Mouse (Mus musculus) spleen, postnatal 36 days (tissue): ENCODE measurements around the gene Unc45b.
A peak's percentile ranks its signal among the peaks of the same experiment; 100 is the strongest.
"Not testable (repeated sequence)": the region's sequence is repeated elsewhere in the genome, so short reads cannot be mapped to it uniquely, and the experiment has no call there.

Experiments
- DNase-seq, 2 experiments: peaks; one replicate each; pipeline ENCODE4 v3.0.0; 2022; ENCODE audit warnings: low spot score in 2 of 2, mixed read lengths in 1 of 2

Gene Unc45b

DNA sequence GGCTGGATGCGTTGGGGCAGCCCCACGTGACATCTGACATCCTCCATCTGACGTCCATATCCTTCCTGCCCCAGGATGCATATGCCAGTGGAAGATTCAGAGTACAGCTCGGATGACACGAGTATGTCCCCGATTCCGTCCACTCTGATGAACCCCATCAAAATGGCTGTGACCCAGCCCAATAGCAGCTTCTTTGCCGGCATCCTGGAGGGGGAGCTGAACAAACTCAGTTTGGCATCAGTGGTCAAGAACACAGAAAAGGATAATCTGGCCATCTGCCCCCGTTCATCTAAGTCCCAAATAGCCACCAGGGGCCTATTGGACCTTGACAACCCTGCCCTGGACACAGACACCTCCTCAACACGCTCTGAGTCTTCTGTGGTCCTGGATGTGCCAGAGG lies 12.9 kb upstream of the Unc45b start:
- no peak for DNase-seq

DNA sequence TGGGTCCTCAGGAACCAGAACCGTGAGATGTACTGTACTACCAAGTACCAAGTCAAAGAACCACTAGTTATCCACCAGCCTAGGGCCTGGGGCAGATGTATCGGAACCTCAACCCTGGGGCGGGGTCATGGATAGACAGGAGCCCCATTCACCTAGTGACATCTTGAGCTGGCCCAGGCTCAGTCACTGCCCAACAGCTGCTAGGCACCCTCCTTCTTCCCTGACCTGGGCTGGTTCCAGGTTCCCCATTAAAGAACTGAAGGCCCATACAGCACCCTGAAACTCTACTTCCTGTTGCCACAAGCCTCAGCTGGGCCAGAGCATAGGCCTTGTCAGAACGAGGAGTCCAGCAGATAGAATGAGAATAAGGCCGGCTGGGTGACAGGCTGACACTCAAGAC lies 10.6 kb upstream of the Unc45b start:
- DNase-seq: no peak

DNA sequence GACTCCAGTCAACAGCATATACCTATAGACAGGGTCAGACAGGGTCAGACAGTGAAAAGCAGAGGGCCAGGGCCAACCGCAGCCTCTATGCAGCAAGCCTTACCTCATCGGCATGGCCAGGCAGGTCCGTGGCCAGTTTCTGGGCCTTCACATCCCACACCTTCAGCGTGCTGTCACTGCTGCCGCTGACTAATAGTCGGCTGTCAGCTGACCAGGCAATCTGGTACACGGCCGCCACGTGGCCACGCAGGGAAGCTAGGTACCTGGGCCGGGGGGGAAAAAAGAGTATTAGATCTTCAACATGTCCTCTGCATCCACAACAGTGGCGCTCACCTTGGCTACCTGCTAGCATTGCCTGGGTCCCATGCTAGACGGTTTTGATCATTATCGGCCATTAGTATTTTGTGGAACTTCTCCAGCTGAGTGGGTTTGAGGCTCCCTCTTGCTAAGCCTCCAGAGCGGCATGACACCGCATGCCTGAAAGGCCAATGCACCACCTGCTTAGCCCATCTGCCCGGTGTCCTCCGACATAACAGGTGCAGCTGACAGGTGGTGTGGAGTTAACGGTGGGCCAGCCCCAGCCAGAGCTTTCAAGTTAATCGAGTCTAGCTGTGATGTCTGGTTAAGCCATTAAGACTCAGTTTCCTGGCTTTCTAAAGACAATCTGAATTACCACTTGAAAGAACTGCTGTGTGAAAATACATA lies 8.6 kb upstream of the Unc45b start:
- no peak for DNase-seq

- DNase-seq: no peak
Observed at GRCm38 (mm10) chr11:82904952-82905351, 5.4 kb upstream of the Unc45b start.

DNA sequence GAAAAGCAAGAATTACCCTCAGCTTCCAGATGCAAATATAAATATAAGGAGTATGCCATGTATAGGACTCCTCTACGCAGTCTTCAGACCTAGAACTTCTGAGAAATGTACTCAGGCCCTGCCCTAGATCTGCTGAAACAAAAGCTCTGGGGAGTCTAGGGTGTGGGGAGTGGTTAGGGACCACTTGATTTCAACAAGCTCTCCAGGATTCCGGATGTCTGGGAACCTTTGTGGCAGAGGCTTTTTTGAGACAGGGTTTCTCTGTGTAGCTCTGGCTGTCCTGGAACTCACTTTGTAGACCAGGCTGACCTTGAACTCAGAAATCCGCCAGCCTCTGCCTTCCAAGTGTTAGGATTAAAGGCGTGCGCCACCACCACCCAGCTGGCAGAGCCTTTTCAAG lies 4.5 kb upstream of the Unc45b start:
- no peak for DNase-seq

GRCm38 (mm10) chr11:82907651-82908607 lies 2.4 kb upstream of the Unc45b start, which contains the start of gene Nle1:
Nle1 (minus strand) TSS chr11:82908411.
- DNase-seq: peak; percentile 87 to 91

DNA sequence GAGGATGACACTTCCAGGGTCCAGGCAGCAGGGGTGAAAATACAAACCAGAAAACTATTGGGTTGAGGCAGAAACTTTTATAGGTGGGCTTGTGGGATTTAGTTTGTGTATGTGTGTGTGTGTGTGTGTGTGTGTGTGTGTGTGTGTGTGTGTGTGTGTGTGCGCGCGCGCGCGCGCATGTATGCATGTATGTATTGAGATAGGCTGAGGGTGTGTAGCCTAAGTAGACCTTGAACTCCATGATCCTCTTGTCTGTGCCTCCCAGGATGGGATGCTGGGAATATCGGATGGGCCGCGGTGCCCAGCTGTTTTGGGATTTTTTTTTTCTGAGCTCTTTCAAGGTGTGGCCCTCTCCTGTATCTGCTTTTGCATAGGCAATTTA lies 1.8 kb upstream of the Unc45b start:
- DNase-seq: no peak

GRCm38 (mm10) chr11:82910679-82911389 lies 484 bp downstream of the Unc45b start:
- no peak for DNase-seq

GRCm38 (mm10) chr11:82914711-82915352 lies 4.5 kb downstream of the Unc45b start:
- peak; percentile 38 to 50 for DNase-seq

- no peak for DNase-seq
Observed at GRCm38 (mm10) chr11:82920768-82921167, 10.4 kb downstream of the Unc45b start.

DNA sequence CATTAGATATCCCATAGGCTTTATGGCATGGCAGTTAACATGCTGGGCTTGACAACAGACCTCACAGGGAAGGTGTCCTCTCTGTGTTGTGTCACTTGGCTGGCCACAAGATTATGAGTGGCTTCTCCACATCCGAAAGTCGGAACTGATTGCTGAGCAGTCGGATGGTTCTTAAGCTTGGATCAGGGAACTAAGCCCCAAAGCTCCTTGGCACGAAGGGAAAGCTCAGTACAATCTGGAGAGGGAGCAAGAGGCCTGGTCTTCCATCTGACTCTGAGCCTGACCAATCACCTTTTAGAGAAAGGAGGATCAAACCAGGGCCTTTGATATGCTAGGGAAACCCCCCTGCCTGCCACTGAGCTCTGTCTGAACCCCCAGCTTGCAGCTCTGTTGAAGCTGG lies 11.3 kb downstream of the Unc45b start:
- DNase-seq: no peak

DNA sequence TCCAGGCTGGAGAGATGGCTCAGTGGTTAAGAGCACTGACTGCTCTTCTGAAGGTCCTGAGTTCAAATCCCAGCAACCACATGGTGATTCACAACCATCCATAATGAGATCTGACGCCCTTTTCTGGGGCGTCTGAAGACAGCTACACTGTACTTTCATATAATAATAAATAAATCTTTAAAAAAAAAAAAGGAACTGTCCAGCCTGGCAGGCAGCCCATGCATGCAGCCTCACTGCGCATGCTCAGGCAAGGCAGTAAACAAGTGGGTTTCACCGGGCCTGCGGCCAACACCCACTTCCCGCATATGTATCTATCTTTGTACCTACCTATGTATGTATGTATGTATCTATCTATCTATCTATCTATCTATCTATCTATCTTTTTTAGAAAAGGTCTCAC lies 13.6 kb downstream of the Unc45b start:
- not testable (repeated sequence) for DNase-seq

DNA sequence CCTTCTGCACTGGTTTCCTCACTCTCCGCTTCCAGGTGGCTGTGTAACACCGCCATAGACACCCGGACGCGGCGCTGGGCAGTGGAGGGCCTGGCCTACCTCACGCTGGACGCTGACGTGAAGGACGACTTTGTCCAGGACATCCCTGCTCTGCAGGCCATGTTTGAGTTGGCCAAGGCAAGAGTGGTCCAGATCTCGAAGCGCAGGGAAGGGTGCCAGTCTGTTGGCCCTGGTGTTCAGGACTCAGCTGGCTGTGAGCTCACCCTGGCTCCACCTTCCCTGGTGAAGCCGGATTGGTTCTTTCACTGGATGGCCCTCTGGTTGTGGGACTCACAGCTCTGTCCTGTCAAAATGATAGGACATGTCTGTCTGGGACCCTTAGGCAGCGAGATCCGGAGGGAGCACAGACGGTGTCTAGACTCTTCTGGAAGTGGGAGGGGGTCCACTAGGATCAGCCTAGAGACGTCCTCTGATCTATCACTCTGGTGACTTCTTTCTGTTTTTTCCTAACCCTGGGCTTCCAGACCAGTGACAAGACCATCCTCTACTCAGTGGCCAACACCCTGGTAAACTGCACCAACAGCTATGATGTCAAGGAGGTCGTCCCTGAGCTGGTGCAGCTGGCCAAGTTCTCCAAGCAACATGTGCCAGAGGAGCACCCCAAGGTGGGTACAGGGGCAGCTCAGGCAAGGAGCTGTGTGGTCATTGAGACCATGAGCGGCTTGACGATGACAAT lies 18.7 kb downstream of the Unc45b start:
- DNase-seq: no peak

DNA sequence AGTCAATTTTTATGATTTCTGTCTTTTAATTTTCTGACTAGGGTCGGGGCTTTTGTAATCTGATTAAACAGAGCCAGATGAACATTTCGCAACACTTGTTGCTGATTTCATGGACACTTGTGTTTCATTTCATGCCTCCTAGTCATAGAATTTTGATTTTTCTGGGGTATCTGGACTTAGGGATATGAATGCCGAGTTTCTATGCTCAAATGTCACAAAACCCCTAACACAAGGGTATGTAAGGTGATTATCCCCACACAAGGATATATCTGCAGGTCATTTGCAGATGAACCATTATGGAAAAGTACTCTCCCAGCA lies 19.2 kb downstream of the Unc45b start:
- no peak for DNase-seq

- not testable (repeated sequence) for DNase-seq
Observed at GRCm38 (mm10) chr11:82930391-82930955, 20.1 kb downstream of the Unc45b start.

GRCm38 (mm10) chr11:82931161-82931560 lies 20.8 kb downstream of the Unc45b start:
- not testable (repeated sequence) for DNase-seq

DNA sequence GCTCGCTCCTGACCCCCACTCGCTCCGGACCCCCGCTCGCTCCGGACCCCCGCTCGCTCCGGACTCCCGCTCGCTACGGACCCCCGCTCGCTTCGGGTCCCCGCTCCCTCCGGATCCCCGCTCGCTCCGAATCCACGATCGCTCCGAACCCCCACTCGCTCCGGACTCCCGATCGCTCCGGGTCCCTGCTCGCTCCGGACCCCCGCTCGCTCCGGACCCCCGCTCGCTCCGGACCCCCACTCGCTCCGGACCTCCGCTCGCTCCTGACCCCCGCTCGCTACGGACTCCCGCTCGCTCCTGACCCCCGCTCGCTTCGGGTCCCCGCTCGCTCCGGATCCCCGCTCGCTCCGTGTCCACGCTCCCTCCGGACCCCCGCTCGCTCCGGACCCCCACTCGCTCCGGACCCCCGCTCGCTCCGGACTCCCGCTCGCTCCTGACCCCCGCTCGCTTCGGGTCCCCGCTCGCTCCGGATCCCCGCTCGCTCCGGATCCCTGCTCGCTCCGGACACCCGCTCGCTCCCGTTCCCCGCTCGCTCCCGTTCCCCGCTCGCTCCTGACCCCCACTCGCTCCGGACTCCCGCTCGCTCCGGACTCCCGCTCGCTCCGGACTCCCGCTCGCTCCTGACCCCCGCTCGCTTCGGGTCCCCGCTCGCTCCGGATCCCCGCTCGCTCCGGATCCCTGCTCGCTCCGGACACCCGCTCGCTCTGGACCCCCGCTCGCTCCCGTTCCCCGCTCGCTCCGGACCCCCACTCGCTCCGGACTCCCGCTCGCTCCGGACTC lies 21.5 kb downstream of the Unc45b start:
- DNase-seq: not testable (repeated sequence)

GRCm38 (mm10) chr11:82933186-82933585 lies 22.8 kb downstream of the Unc45b start:
- no peak for DNase-seq

DNA sequence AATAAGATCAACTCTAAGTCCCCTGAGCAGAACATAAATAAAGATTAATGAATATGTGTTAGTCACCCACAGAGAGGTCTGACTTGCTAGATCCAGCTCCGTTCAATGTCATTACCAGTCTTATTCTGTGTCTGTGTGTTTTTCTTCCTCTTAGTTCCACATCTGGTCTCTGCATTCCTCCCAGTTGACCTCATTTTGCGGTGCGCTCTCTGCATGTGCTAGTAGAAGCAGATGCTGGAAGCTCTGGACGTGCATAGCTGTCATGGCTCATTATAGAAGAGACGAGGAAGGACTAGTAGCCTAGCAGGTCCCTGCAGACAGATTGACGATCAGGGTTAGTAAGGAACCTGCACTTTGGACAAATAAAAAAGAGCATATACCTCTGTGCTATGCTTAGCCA lies 33.0 kb downstream of the Unc45b start:
- no peak for DNase-seq

GRCm38 (mm10) chr11:82945636-82946035 lies 35.3 kb downstream of the Unc45b start:
- DNase-seq: no peak
